Mouse (Mus musculus): Measurements from ENCODE around the gene Sft2d2. TPM values are rescaled to one million over a fixed set of nuclear protein-coding genes. Genes with fewer than 3 reads are reported as not detected.

Sft2d2 gene
- total and polyA plus RNA-seq, 3 experiments, result 26.0 to 31.6 (median 27.2) TPM

DNA sequence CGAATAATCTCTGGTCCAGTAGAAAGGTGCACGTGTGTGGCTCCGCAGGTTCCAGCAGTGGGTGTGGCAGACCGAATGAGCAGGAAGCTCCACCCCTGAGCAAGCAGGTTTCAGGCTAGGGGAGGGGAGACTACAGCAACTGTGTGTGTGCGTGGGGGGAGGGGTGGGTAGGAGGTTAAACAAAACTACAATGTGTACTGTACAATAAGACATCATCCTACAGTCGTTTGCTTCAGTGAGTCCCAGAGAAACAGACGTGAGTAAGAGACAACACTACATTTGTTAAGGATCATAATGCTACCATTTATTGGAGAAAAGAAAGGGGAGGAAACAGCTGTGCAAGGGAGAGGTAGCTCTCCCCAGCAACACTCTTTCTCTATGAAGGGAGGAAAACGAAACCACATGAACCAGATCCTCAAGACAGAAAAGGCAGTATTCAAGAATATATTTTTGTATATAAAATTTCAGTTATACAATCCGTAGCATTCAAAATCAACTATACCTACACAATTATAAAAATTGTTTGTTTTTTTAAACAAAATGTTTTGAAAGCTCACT, 20.1 kb downstream of the Sft2d2 start:
- H3K4me2 ChIP-seq (ENCODE audit: insufficient read depth, low read depth, poor library complexity, severe bottlenecking), result peak overlapping the region; percentile 5; the same call in 1 of the 2 replicates
- H3K4me3 ChIP-seq (replicated peaks in 1 of 3; ENCODE audit: low read depth in 2 of 3, low read length in 2 of 3, poor library complexity in 1 of 3), result no peak overlapping the region
- dilution Hi-C loops (cut with MboI; ENCODE audit: extremely low pct_ligation_motif_present, extremely low pct_unique_long_range_greater_than_20kb, low sequenced_read_pairs), result no loop called here
- in situ Hi-C loops (cut with MboI; ENCODE audit: low pct_ligation_motif_present, low pct_unique_long_range_greater_than_20kb, low sequenced_read_pairs), result no loop called here
- H3K9me3 ChIP-seq (replicated peaks; ENCODE audit: low read length), result no peaks in the 10 kb centered on the region
- H3K36me3 ChIP-seq (replicated peaks in 1 of 2; ENCODE audit: control insufficient read depth in 1 of 2, insufficient read depth in 1 of 2, low read length in 1 of 2), result peaks cover 30 to 40% of the 10 kb centered on the region in 2 experiments
- no peaks in the 10 kb centered on the region for H3K79me2 ChIP-seq (replicated peaks; ENCODE audit: control insufficient read depth, extremely low read depth, insufficient read depth, poor library complexity, severe bottlenecking)
- no peak for DNase-seq (ENCODE audit: extremely low read depth)
- no peak overlapping the region for H3K9ac ChIP-seq (ENCODE audit: insufficient read depth, low read depth)
- no peak for TF ChIP-seq NRF1 (IDR thresholded peaks at IDR 0.05; ENCODE audit: low read depth, low read length)
- TF ChIP-seq CHD1 (IDR thresholded peaks at IDR 0.05; ENCODE audit: low read depth, low read length), result no peak
- TF ChIP-seq JUN (IDR thresholded peaks at IDR 0.05; ENCODE audit: insufficient read depth, low read depth, low read length), result no peak
- no peak for TF ChIP-seq POLR2A (IDR thresholded peaks at IDR 0.05; ENCODE audit: low read depth, low read length)
- TF ChIP-seq SIN3A (IDR thresholded peaks at IDR 0.05; ENCODE audit: low read length), result no peak
- no peak for TF ChIP-seq ETS1 (conservative IDR thresholded peaks at IDR 0.05; ENCODE audit: low read depth, low read length)
- TF ChIP-seq POLR2AphosphoS2 (IDR thresholded peaks at IDR 0.05; ENCODE audit: low read depth, low read length), result no peak
- TF ChIP-seq JUND (conservative IDR thresholded peaks at IDR 0.05; ENCODE audit: low read depth, low read length), result no peak
- no peak for TF ChIP-seq TBP (conservative IDR thresholded peaks at IDR 0.05; ENCODE audit: low read depth, low read length)
- TF ChIP-seq TCF12 (IDR thresholded peaks at IDR 0.05; ENCODE audit: low read depth, low read length), result no peak
- no peak for TF ChIP-seq KAT2A (IDR thresholded peaks at IDR 0.05; ENCODE audit: insufficient replicate concordance, low read length)
- no peak for TF ChIP-seq PAX5 (IDR thresholded peaks at IDR 0.05; ENCODE audit: low read length)
- no peak for TF ChIP-seq ZMIZ1 (IDR thresholded peaks at IDR 0.05; ENCODE audit: low read depth, low read length)
- TF ChIP-seq ZKSCAN1 (IDR thresholded peaks at IDR 0.05; ENCODE audit: borderline replicate concordance, low read depth, low read length), result no peak
- no peak for TF ChIP-seq HCFC1 (IDR thresholded peaks at IDR 0.05; ENCODE audit: low read depth, low read length)
- no peak overlapping the region for H3K27ac ChIP-seq (ENCODE audit: insufficient read depth, low read depth)
- no peaks in the 10 kb centered on the region for H3K27me3 ChIP-seq (replicated peaks)
- H3K4me1 ChIP-seq (ENCODE audit: control insufficient read depth in 1 of 2, insufficient read depth in 2 of 2), result peaks cover 8 to 17% of the 10 kb centered on the region in 2 experiments; a peak in 3 of 4 replicates

DNA sequence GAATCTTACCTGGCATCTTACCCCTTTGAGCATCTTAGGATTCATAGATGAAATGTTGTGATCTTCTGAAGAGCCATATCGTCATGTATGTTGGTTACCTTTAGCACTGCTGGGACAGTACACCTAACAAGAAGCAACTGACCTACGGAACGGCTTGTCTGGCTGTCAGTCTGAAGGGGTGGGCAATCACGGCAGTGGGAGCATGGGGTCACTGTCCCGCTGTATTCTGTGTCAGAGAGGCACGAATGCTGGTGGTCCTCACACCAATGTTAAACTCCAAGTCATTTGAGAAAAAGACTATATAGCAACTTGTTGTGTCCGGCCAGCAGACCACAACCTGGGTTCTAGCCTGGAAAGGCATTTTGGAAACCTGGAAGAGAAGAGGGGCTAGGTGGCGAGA, 23.0 kb downstream of the Sft2d2 start:
- TF ChIP-seq JUN (IDR thresholded peaks at IDR 0.05; ENCODE audit: insufficient read depth, low read depth, low read length) (no peak), MYC (IDR thresholded peaks at IDR 0.05; ENCODE audit: low read depth, low read length) (no peak), E2F4 (IDR thresholded peaks at IDR 0.05; ENCODE audit: insufficient replicate concordance, low read depth, low read length) (no peak), GABPA (IDR thresholded peaks at IDR 0.05; ENCODE audit: insufficient replicate concordance, low read depth, low read length) (no peak), USF1 (IDR thresholded peaks at IDR 0.05; ENCODE audit: low read depth, low read length) (no peak), SMC3 (IDR thresholded peaks at IDR 0.05; ENCODE audit: low read depth, low read length) (no peak), ZKSCAN1 (IDR thresholded peaks at IDR 0.05; ENCODE audit: borderline replicate concordance, low read depth, low read length) (no peak), IRF4 (IDR thresholded peaks at IDR 0.05; ENCODE audit: low read depth, low read length) (no peak), PAX5 (IDR thresholded peaks at IDR 0.05; ENCODE audit: low read length) (no peak), KAT2A (IDR thresholded peaks at IDR 0.05; ENCODE audit: insufficient replicate concordance, low read length) (no peak), EP300 (IDR thresholded peaks at IDR 0.05; ENCODE audit: low read length) (no peak), CHD2 (IDR thresholded peaks at IDR 0.05; ENCODE audit: low read length) (no peak), CHD1 (IDR thresholded peaks at IDR 0.05; ENCODE audit: low read depth, low read length) (no peak), USF2 (conservative IDR thresholded peaks at IDR 0.05; ENCODE audit: low read depth, low read length) (no peak), RCOR1 (conservative IDR thresholded peaks at IDR 0.05; ENCODE audit: low read depth, low read length) (no peak)

More for the DNA sequence above, 23.0 kb downstream of the Sft2d2 start:
- Histone ChIP-seq H3K36me3 (replicated peaks in 1 of 2; ENCODE audit: control insufficient read depth in 1 of 2, insufficient read depth in 1 of 2, low read length in 1 of 2) (peaks cover 4 to 12% of the 10 kb centered on the region in 2 experiments), H3K9me3 (replicated peaks; ENCODE audit: low read length) (no peaks in the 10 kb centered on the region), H3K4me2 (ENCODE audit: insufficient read depth, low read depth, poor library complexity, severe bottlenecking) (peak overlapping the region; percentile 68), H3K4me1 (ENCODE audit: control insufficient read depth in 1 of 2, insufficient read depth in 2 of 2) (peaks cover 8 to 17% of the 10 kb centered on the region in 2 experiments; a peak in 3 of 4 replicates), H3K9ac (ENCODE audit: insufficient read depth, low read depth) (0 out of 2 replicates have a peak overlapping the region, but pooled peaks have one; percentile 6), H3K79me2 (replicated peaks; ENCODE audit: control insufficient read depth, extremely low read depth, insufficient read depth, poor library complexity, severe bottlenecking) (no peaks in the 10 kb centered on the region), H3K4me3 (replicated peaks in 1 of 3; ENCODE audit: low read depth in 2 of 3, low read length in 2 of 3, poor library complexity in 1 of 3) (no peak overlapping the region), H3K27me3 (replicated peaks) (no peaks in the 10 kb centered on the region), H3K27ac (ENCODE audit: insufficient read depth, low read depth) (no peak overlapping the region)
- dilution Hi-C loops (cut with MboI; ENCODE audit: extremely low pct_ligation_motif_present, extremely low pct_unique_long_range_greater_than_20kb, low sequenced_read_pairs) (no loop called here), in situ Hi-C loops (cut with MboI; ENCODE audit: low pct_ligation_motif_present, low pct_unique_long_range_greater_than_20kb, low sequenced_read_pairs) (no loop called here)
- no peak for DNase-seq (ENCODE audit: extremely low read depth)
